ENCODE assay signal across 8 mouse cellular contexts in the genomic region with DNA sequence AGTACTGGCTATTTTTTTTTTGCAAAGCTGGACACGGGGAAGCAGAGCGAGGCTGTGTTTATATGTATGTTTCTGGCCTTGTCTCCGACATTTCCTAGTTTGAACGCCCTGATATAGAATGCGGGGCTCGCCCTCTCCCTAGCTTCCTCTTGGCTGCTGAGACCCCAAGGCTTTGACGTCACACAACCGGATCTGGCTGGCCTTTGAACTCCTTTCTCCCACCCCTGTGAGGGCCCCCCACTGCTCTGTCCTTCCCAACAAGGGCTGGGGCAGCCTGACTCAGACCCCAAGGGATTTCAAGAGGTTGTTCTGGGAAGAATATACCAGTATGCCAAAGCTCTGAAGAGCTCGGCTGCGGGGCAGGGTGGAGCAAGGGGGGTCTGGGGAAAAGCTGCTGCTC. TPM values are rescaled to one million over a fixed set of nuclear protein-coding genes. Genes with fewer than 3 reads are reported as not detected.
DNase-seq lines count a peak whose midpoint lies in the region; ATAC-seq and TF ChIP-seq lines count a peak whose summit lies in the region.

No protein-coding gene starts in this region.

- TF ChIP-seq CTCF in embryonic fibroblast, embryonic 13.5 days (IDR thresholded peaks at IDR 0.05; ENCODE audit: borderline replicate concordance, insufficient read depth, low read length), result no peak
- TF ChIP-seq CTCF in heart, postnatal 0 days (IDR thresholded peaks at IDR 0.05; ENCODE audit: low read depth), result no peak

- DNase-seq in heart, postnatal 0 days (ENCODE audit: low spot score), result peak; percentile 66
- peak; percentile 74 for DNase-seq in limb, embryonic 11.5 days (ENCODE audit: low spot score)
- peak; percentile 70 for DNase-seq in midbrain, embryonic 10.5 days (ENCODE audit: low spot score)
- DNase-seq in thymus, adult 18-20 months, result peak; percentile 21 to 43
- DNase-seq in frontal cortex, postnatal 36 days (ENCODE audit: low spot score in 2 of 2), result no peak

- no peak for ATAC-seq in erythroblast, adult 5-6 weeks (replicated peaks; ENCODE audit: low FRiP score, poor library complexity, severe bottlenecking)
- peak; percentile 69 for ATAC-seq in heart, postnatal 0 days (ENCODE audit: insufficient read depth, low read depth)
- ATAC-seq in limb, embryonic 11.5 days (ENCODE audit: insufficient number of reproducible peaks, low FRiP score, low TSS enrichment, low read depth), result 0 out of 2 replicates have a peak, but pooled peaks have one; percentile 41

- no peaks in the 10 kb centered on the region for H3K36me3 ChIP-seq in erythroblast, embryonic 14.5 days (ENCODE audit: control insufficient read depth)
- H3K36me3 ChIP-seq in heart, postnatal 0 days (replicated peaks; ENCODE audit: control insufficient read depth, insufficient read depth, low read length), result no peaks in the 10 kb centered on the region
- H3K36me3 ChIP-seq in limb, embryonic 11.5 days (ENCODE audit: control insufficient read depth, insufficient read depth, low read length), result no peaks in the 10 kb centered on the region
- H3K36me3 ChIP-seq in midbrain, embryonic 10.5 days, result no peaks in the 10 kb centered on the region

- WGBS in heart, postnatal 0 days, result 2% methylated on average over 10 of the region's 10 CpGs
- WGBS in limb, embryonic 11.5 days, result 1% methylated on average over 10 of the region's 10 CpGs
- WGBS in midbrain, embryonic 10.5 days, result 3% methylated on average over 10 of the region's 10 CpGs

- H3K4me3 ChIP-seq in erythroblast, embryonic 14.5 days (replicated peaks), result peak overlapping the region; percentile 54
- no peak overlapping the region for H3K4me3 ChIP-seq in embryonic fibroblast, embryonic 13.5 days (ENCODE audit: insufficient read depth, low read length)
- H3K4me3 ChIP-seq in heart, postnatal 0 days (ENCODE audit: low read depth, low read length), result peak overlapping the region; percentile 49
- peak overlapping the region; percentile 20 for H3K4me3 ChIP-seq in limb, embryonic 11.5 days (ENCODE audit: low read depth, low read length)
- H3K4me3 ChIP-seq in midbrain, embryonic 10.5 days, result peak overlapping the region; percentile 51

- peaks cover 12% of the 10 kb centered on the region for H3K4me1 ChIP-seq in erythroblast, embryonic 14.5 days (ENCODE audit: control insufficient read depth)
- H3K4me1 ChIP-seq in embryonic fibroblast, embryonic 13.5 days (ENCODE audit: control insufficient read depth, insufficient read depth, low read length), result peaks cover 22% of the 10 kb centered on the region
- H3K4me1 ChIP-seq in heart, postnatal 0 days (ENCODE audit: control insufficient read depth, insufficient read depth), result peaks cover 13% of the 10 kb centered on the region; the same call in 1 of the 2 replicates
- H3K4me1 ChIP-seq in limb, embryonic 11.5 days (ENCODE audit: control insufficient read depth, insufficient read depth, low read length), result peaks cover 10% of the 10 kb centered on the region
- H3K4me1 ChIP-seq in midbrain, embryonic 10.5 days, result peaks cover 29% of the 10 kb centered on the region

- H3K9ac ChIP-seq in heart, postnatal 0 days (replicated peaks; ENCODE audit: low read depth, low read length), result peak overlapping the region; percentile 53
- H3K9ac ChIP-seq in limb, embryonic 11.5 days (ENCODE audit: low read length), result peak overlapping the region; percentile 24; the same call in 1 of the 2 replicates

- H3K9me3 ChIP-seq in erythroblast, embryonic 14.5 days (ENCODE audit: control insufficient read depth, low read length), result no peaks in the 10 kb centered on the region
- no peaks in the 10 kb centered on the region for H3K9me3 ChIP-seq in heart, postnatal 0 days (replicated peaks; ENCODE audit: control insufficient read depth, low read length)
- H3K9me3 ChIP-seq in limb, embryonic 11.5 days (ENCODE audit: control insufficient read depth, low read length), result no peaks in the 10 kb centered on the region
- no peaks in the 10 kb centered on the region for H3K9me3 ChIP-seq in midbrain, embryonic 10.5 days (replicated peaks)

- TF ChIP-seq POLR2A in embryonic fibroblast, embryonic 13.5 days (IDR thresholded peaks at IDR 0.05; ENCODE audit: low read depth, low read length), result no peak

- H3K27me3 ChIP-seq in erythroblast, embryonic 14.5 days (ENCODE audit: control insufficient read depth), result peaks cover 12% of the 10 kb centered on the region
- H3K27me3 ChIP-seq in heart, postnatal 0 days (ENCODE audit: control insufficient read depth, insufficient read depth, low read length), result no peaks in the 10 kb centered on the region
- H3K27me3 ChIP-seq in limb, embryonic 11.5 days (ENCODE audit: control insufficient read depth, insufficient read depth, low read length), result no peaks in the 10 kb centered on the region
- H3K27me3 ChIP-seq in midbrain, embryonic 10.5 days (ENCODE audit: low read depth, poor library complexity, severe bottlenecking), result peaks cover 26% of the 10 kb centered on the region

- H3K27ac ChIP-seq in embryonic fibroblast, embryonic 13.5 days (ENCODE audit: insufficient read depth, low read length), result peak overlapping the region; percentile 91
- peak overlapping the region; percentile 78 for H3K27ac ChIP-seq in heart, postnatal 0 days (ENCODE audit: low read depth)
- no peak overlapping the region for H3K27ac ChIP-seq in limb, embryonic 11.5 days (replicated peaks; ENCODE audit: low read depth, low read length)
- peak overlapping the region; percentile 69 for H3K27ac ChIP-seq in midbrain, embryonic 10.5 days (replicated peaks)

- no peak; the same call in 1 of the 2 replicates for TF ChIP-seq EP300 in heart, postnatal 0 days (IDR thresholded peaks at IDR 0.05; ENCODE audit: low read depth)

- peak overlapping the region; percentile 65 for H3K4me2 ChIP-seq in heart, postnatal 0 days (ENCODE audit: low read depth, low read length)
- peak overlapping the region; percentile 40 for H3K4me2 ChIP-seq in limb, embryonic 11.5 days (ENCODE audit: low read depth, severe bottlenecking)

RNA-seq across cellular contexts. Expression of a gene that starts 48.4 kb away (rescaled TPM):
- polyA plus RNA-seq in erythroblast, embryonic 14.5 days (2012), result 0.24 and 0.27 TPM in 2 replicates
- 34.6 and 38.0 TPM in 2 replicates for total RNA-seq in erythroblast, adult 5-6 weeks (2015; ENCODE audit: low replicate concordance)
- 38.7 and 69.1 TPM in 2 replicates for total RNA-seq in erythroblast, adult 5-6 weeks (2017; ENCODE audit: low replicate concordance)
- polyA plus RNA-seq in embryonic fibroblast, embryonic 13.5 days (2011; ENCODE audit: insufficient read length, low read depth, missing spikeins), result 84.9 and 88.8 TPM in 2 replicates
- 21.8 and 32.0 TPM in 2 replicates for total RNA-seq in heart, postnatal 0 days (2014; rRNA removed; ENCODE audit: low replicate concordance)
- polyA plus RNA-seq in heart, postnatal 0 days (2015; fragmentation: Nextera tagmentation; extraction: Ambion mirVana), result 24.0 and 26.4 TPM in 2 replicates
- polyA plus RNA-seq in limb, embryonic 11.5 days (2014; fragmentation: Nextera tagmentation; extraction: Ambion mirVana), result 95.7 and 102 TPM in 2 replicates
- 97.2 and 100 TPM in 2 replicates for polyA plus RNA-seq in midbrain, embryonic 10.5 days (2016; fragmentation: Nextera tagmentation; extraction: Ambion mirVana)

RNA-seq across cellular contexts. Expression of a gene that starts 48.5 kb away (rescaled TPM):
- polyA plus RNA-seq in erythroblast, embryonic 14.5 days (2012), result 1.1 and 1.3 TPM in 2 replicates
- 4.4 and 32.6 TPM in 2 replicates for total RNA-seq in erythroblast, adult 5-6 weeks (2015; ENCODE audit: low replicate concordance)
- total RNA-seq in erythroblast, adult 5-6 weeks (2017; ENCODE audit: low replicate concordance), result 2.4 and 6.6 TPM in 2 replicates
- polyA plus RNA-seq in embryonic fibroblast, embryonic 13.5 days (2011; ENCODE audit: insufficient read length, low read depth, missing spikeins), result 13.7 and 15.7 TPM in 2 replicates
- 9.0 and 11.2 TPM in 2 replicates for total RNA-seq in heart, postnatal 0 days (2014; rRNA removed; ENCODE audit: low replicate concordance)
- 15.6 and 16.1 TPM in 2 replicates for polyA plus RNA-seq in heart, postnatal 0 days (2015; fragmentation: Nextera tagmentation; extraction: Ambion mirVana)
- 32.1 and 35.2 TPM in 2 replicates for polyA plus RNA-seq in limb, embryonic 11.5 days (2014; fragmentation: Nextera tagmentation; extraction: Ambion mirVana)
- polyA plus RNA-seq in midbrain, embryonic 10.5 days (2016; fragmentation: Nextera tagmentation; extraction: Ambion mirVana), result 32.9 and 37.2 TPM in 2 replicates

RNA-seq across cellular contexts. Expression of a gene that starts 49.5 kb away (rescaled TPM):
- 0.20 and 0.21 TPM in 2 replicates for polyA plus RNA-seq in erythroblast, embryonic 14.5 days (2012)
- 0.84 TPM in 1 of 2 replicates, not detected in the other for total RNA-seq in erythroblast, adult 5-6 weeks (2015; ENCODE audit: low replicate concordance)
- total RNA-seq in erythroblast, adult 5-6 weeks (2017; ENCODE audit: low replicate concordance), result 0.70 and 0.77 TPM in 2 replicates
- polyA plus RNA-seq in embryonic fibroblast, embryonic 13.5 days (2011; ENCODE audit: insufficient read length, low read depth, missing spikeins), result 406 and 784 TPM in 2 replicates
- total RNA-seq in heart, postnatal 0 days (2014; rRNA removed; ENCODE audit: low replicate concordance), result 106 and 151 TPM in 2 replicates
- 218 and 230 TPM in 2 replicates for polyA plus RNA-seq in heart, postnatal 0 days (2015; fragmentation: Nextera tagmentation; extraction: Ambion mirVana)
- polyA plus RNA-seq in limb, embryonic 11.5 days (2014; fragmentation: Nextera tagmentation; extraction: Ambion mirVana), result 1.9 and 2.6 TPM in 2 replicates
- polyA plus RNA-seq in midbrain, embryonic 10.5 days (2016; fragmentation: Nextera tagmentation; extraction: Ambion mirVana), result 10.4 and 16.3 TPM in 2 replicates

Comparison
In these comparisons a context has a peak if more than half of its experiments do, and no peak if none do; other contexts are left out.
1. DNase-seq: peak in heart, postnatal 0 days (single experiment), limb, embryonic 11.5 days (single experiment), midbrain, embryonic 10.5 days (single experiment) and thymus, adult 18-20 months (2 of 2); none in frontal cortex, postnatal 36 days (0 of 2).
2. RNA of a gene that starts 48.4 kb away (polyA plus RNA-seq): 97.2 to 100 TPM in midbrain, embryonic 10.5 days, 95.7 to 102 TPM in limb, embryonic 11.5 days, 84.9 to 88.8 TPM in embryonic fibroblast, embryonic 13.5 days and 24.0 to 26.4 TPM in heart, postnatal 0 days; 0.24 to 0.27 TPM in erythroblast, embryonic 14.5 days; every median in the first group is over 10 times any median in the second.
3. RNA of a gene that starts 49.5 kb away (polyA plus RNA-seq): 406 to 784 TPM in embryonic fibroblast, embryonic 13.5 days and 218 to 230 TPM in heart, postnatal 0 days; 10.4 to 16.3 TPM in midbrain, embryonic 10.5 days, 1.9 to 2.6 TPM in limb, embryonic 11.5 days and 0.20 to 0.21 TPM in erythroblast, embryonic 14.5 days; every median in the first group is over 10 times any median in the second.